Mouse (Mus musculus): ENCODE measurements around the gene Fbh1.

DNA sequence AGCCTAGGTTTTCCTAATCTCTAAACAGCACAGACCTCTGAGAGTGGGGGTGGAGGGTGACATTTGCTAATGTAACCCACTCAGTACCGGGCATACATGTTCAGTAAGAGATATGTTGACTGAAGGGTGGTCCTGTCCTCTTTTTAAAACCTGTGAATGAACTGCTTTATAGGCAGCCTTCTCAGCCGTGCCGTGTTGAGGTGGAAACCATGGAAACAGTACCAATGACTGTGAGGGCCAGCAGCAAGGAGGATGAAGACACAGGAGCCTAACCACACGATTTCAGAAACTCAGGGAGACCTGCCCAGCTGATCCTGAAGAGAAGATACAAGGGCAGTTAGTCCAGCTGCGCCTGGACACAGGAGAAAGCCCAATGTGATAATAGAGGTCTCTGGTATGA is 44.4 kb downstream of the Fbh1 start:
- TF ChIP-seq TCF12 (IDR thresholded peaks at IDR 0.05; ENCODE audit: insufficient read depth, poor library complexity, severe bottlenecking) (no peak), POLR2A (IDR thresholded peaks at IDR 0.05; ENCODE audit: insufficient read length, low read depth) (no peak), CEBPB (IDR thresholded peaks at IDR 0.05; ENCODE audit: insufficient read depth, poor library complexity, severe bottlenecking) (no peak), POLR2AphosphoS2 (IDR thresholded peaks at IDR 0.05; ENCODE audit: insufficient read length, low read depth) (no peak), SRF (IDR thresholded peaks at IDR 0.05; ENCODE audit: control insufficient read depth, insufficient read length, low read depth) (no peak)
